Mouse (Mus musculus) heart, embryonic 13.5 days (tissue): ENCODE results near the gene Acp4. TPM values are rescaled to one million over a fixed set of nuclear protein-coding genes. Genes with fewer than 3 reads are reported as not detected.

Experiments
- polyA plus RNA-seq: library from polyadenylated mRNA; unstranded; fragments of >200 nt; fragmentation: Nextera tagmentation; extraction: Ambion mirVana; gene quantifications from 2 replicates; pipeline ENCODE4 v1.2.1, GENCODE M21; 2015

Gene Acp4
- polyA plus RNA-seq, 1 experiment from 2014 or later = not detected

Other genes with a start within 250 kb of the Acp4 start
- not detected in 2 replicates for gene Klk1b26, start 245.2 kb downstream of the Acp4 start, polyA plus RNA-seq
- not detected in 2 replicates for gene Klk1b27, start 205.1 kb downstream of the Acp4 start, polyA plus RNA-seq
- not detected in 2 replicates for gene Klk1b21, start 155.1 kb downstream of the Acp4 start, polyA plus RNA-seq
- not detected in 2 replicates for gene Klk1b22, start 144.7 kb downstream of the Acp4 start, polyA plus RNA-seq
- gene Klk1b16, start 120.6 kb downstream of the Acp4 start, polyA plus RNA-seq = not detected in 2 replicates
- not detected in 2 replicates for gene Klk1b24, start 69.1 kb downstream of the Acp4 start, polyA plus RNA-seq
- gene Klk1b3, start 59.2 kb downstream of the Acp4 start, polyA plus RNA-seq = not detected in 2 replicates
- not detected in 2 replicates for gene Klk1b4, start 49.9 kb downstream of the Acp4 start, polyA plus RNA-seq
- gene Klk1b5, start 41.4 kb downstream of the Acp4 start, polyA plus RNA-seq = not detected in 2 replicates
- gene Klk1, start 32.0 kb downstream of the Acp4 start, polyA plus RNA-seq = not detected in 2 replicates
- gene Gm36864, start 21.2 kb downstream of the Acp4 start, polyA plus RNA-seq = 0.09 TPM in 1 of 2 replicates, not detected in the other
- gene 1700028J19Rik, start 10.7 kb downstream of the Acp4 start, polyA plus RNA-seq = 0.79 and 0.93 TPM in 2 replicates
- 85.1 and 87.1 TPM in 2 replicates for gene 2410002F23Rik, start 10.7 kb downstream of the Acp4 start, polyA plus RNA-seq
- gene Gm15517, start 4.1 kb upstream of the Acp4 start, polyA plus RNA-seq = not detected in 2 replicates
- gene Clec11a, start 49.5 kb upstream of the Acp4 start, polyA plus RNA-seq = 0.67 and 0.71 TPM in 2 replicates
- gene Shank1, start 52.9 kb upstream of the Acp4 start, polyA plus RNA-seq = 0.62 and 0.80 TPM in 2 replicates
- gene Syt3, start 126.7 kb upstream of the Acp4 start, polyA plus RNA-seq = 0.53 and 0.62 TPM in 2 replicates
- gene 1700008O03Rik, start 128.4 kb upstream of the Acp4 start, polyA plus RNA-seq = 0.35 and 0.45 TPM in 2 replicates
- 1.6 and 1.7 TPM in 2 replicates for gene Lrrc4b, start 171.6 kb upstream of the Acp4 start, polyA plus RNA-seq
- 0.70 and 1.4 TPM in 2 replicates for gene Aspdh, start 208.0 kb upstream of the Acp4 start, polyA plus RNA-seq
- gene Josd2, start 210.6 kb upstream of the Acp4 start, polyA plus RNA-seq = 138 and 158 TPM in 2 replicates
- gene Emc10, start 239.2 kb upstream of the Acp4 start, polyA plus RNA-seq = 88.2 and 93.2 TPM in 2 replicates
- 8.5 and 9.1 TPM in 2 replicates for gene Fam71e1, start 239.2 kb upstream of the Acp4 start, polyA plus RNA-seq